ENCODE assay signal across 17 mouse cellular contexts in the genomic region with DNA sequence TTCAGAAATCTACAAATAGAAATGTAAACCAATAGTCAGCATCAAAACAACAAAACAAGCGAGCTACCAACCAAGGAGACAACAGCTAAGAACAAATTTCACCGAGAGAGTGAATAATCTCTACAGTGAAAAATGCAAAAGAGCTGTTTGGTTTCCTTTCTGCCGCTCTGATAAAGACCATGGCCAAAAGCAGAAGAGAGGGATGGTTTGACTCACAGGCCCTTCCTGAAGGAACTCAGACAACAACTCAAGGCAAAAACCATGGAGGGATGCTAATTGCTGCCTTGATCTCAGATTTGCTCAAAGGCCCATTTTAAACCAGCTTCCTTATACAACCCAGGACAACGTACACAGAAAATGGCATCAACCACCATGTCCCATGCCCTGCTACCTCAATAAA.
"Had no signal": no experiment of that assay in that cellular context is flagged by ENCODE, and none has a peak within 500 bp of the region (broad histone marks: within the 10 kb centered on the region; RNA-seq: fewer than 3 reads in every experiment).

No protein-coding gene starts in this region.

- H3K27me3 ChIP-seq: neural tube, embryonic 12.5 days; neural tube, embryonic 15.5 days; stomach, embryonic 15.5 days had no signal

- H3K9me3 ChIP-seq: neural tube, embryonic 12.5 days; neural tube, embryonic 13.5 days; neural tube, embryonic 15.5 days; stomach, embryonic 15.5 days had no signal

- H3K36me3 ChIP-seq: neural tube, embryonic 12.5 days; neural tube, embryonic 13.5 days; neural tube, embryonic 15.5 days; stomach, embryonic 15.5 days had no signal

- H3K4me2 ChIP-seq: neural tube, embryonic 12.5 days; neural tube, embryonic 13.5 days; neural tube, embryonic 15.5 days; stomach, embryonic 15.5 days had no signal

- DNase-seq: retina, postnatal 1 day; right cerebral cortex, adult 18-20 months; right cerebral cortex, postnatal 14 days; right cerebral cortex, postnatal 25 days; right cerebral cortex, postnatal 4 days; spleen, adult 18-20 months; thymus, adult 18-20 months; thymus, adult 2 months; thymus, postnatal 14 days; thymus, postnatal 25 days; thymus, postnatal 36 days; thymus, postnatal 4 days had no signal

- H3K4me3 ChIP-seq: neural tube, embryonic 12.5 days; neural tube, embryonic 13.5 days; neural tube, embryonic 15.5 days; stomach, embryonic 15.5 days had no signal

- H3K27ac ChIP-seq: neural tube, embryonic 12.5 days; neural tube, embryonic 13.5 days; neural tube, embryonic 15.5 days; stomach, embryonic 15.5 days; stomach, postnatal 0 days had no signal

- H3K9ac ChIP-seq: neural tube, embryonic 12.5 days; neural tube, embryonic 13.5 days; neural tube, embryonic 15.5 days; stomach, embryonic 15.5 days had no signal
